Mouse (Mus musculus) cerebellum, postnatal 14 days (tissue): ENCODE measurements at regions not wholly inside any gene's neighbourhood (a gene's known extent, or its start where the extent isn't known, plus 50 kb on each side); places are given as distances from the start of the nearest gene placed in this dataset.

Experiments
- DNase-seq, 2 experiments: peaks; one replicate each; pipeline ENCODE4 v3.0.0; 2021; ENCODE audit warnings: mixed read lengths in 2 of 2

- no peak for DNase-seq
Measured at GRCm38 (mm10) chr5:46278190-46278589, 420.8 kb upstream of the Lcorl start.

GRCm38 (mm10) chr5:46256730-46257129 lies 399.3 kb upstream of the Lcorl start:
- DNase-seq = peak in 1 of 2 experiments; percentile 2

- no peak for DNase-seq
Measured at GRCm38 (mm10) chr5:46253940-46254339, 396.5 kb upstream of the Lcorl start.

GRCm38 (mm10) chr5:46235364-46236067 lies 378.1 kb upstream of the Lcorl start:
- DNase-seq = no peak

GRCm38 (mm10) chr5:46232780-46233179 lies 375.4 kb upstream of the Lcorl start:
- no peak for DNase-seq

- DNase-seq = no peak
Measured at GRCm38 (mm10) chr5:46228667-46229066, 371.3 kb upstream of the Lcorl start.

- no peak for DNase-seq
Measured at GRCm38 (mm10) chr5:46212845-46213468, 355.5 kb upstream of the Lcorl start.

- DNase-seq = no peak
Measured at GRCm38 (mm10) chr5:46209076-46209475, 351.7 kb upstream of the Lcorl start.

GRCm38 (mm10) chr5:46203744-46204143 lies 346.3 kb upstream of the Lcorl start:
- no peak for DNase-seq

GRCm38 (mm10) chr5:46202457-46202772 lies 345.0 kb upstream of the Lcorl start:
- DNase-seq = no peak

- DNase-seq = no peak
Measured at GRCm38 (mm10) chr5:46201639-46202456, 344.4 kb upstream of the Lcorl start.

- DNase-seq = no peak
Measured at GRCm38 (mm10) chr5:46186908-46187307, 329.5 kb upstream of the Lcorl start.

GRCm38 (mm10) chr5:46182157-46182556 lies 324.7 kb upstream of the Lcorl start:
- peak; percentile 19 to 26 for DNase-seq

GRCm38 (mm10) chr5:46172315-46172714 lies 314.9 kb upstream of the Lcorl start:
- no peak for DNase-seq

GRCm38 (mm10) chr5:46160774-46161173 lies 303.4 kb upstream of the Lcorl start:
- DNase-seq = no peak

- no peak for DNase-seq
Measured at GRCm38 (mm10) chr5:46151973-46152372, 294.6 kb upstream of the Lcorl start.

- DNase-seq = peak; percentile 5 to 25
Measured at GRCm38 (mm10) chr5:46150825-46151224, 293.4 kb upstream of the Lcorl start.

GRCm38 (mm10) chr5:46149851-46150615 lies 292.6 kb upstream of the Lcorl start:
- no peak for DNase-seq

- DNase-seq = no peak
Measured at GRCm38 (mm10) chr5:46139024-46139423, 281.6 kb upstream of the Lcorl start.

GRCm38 (mm10) chr5:46137695-46138094 lies 280.3 kb upstream of the Lcorl start:
- DNase-seq = no peak

- no peak for DNase-seq
Measured at GRCm38 (mm10) chr5:46108020-46108419, 250.6 kb upstream of the Lcorl start.

GRCm38 (mm10) chr5:46103350-46103749 lies 245.9 kb upstream of the Lcorl start:
- no peak for DNase-seq

GRCm38 (mm10) chr5:46092549-46092948 lies 235.1 kb upstream of the Lcorl start:
- DNase-seq = no peak
